Mouse (Mus musculus) heart, adult 10 weeks (tissue): ENCODE results near the gene Zfp326. TPM values are rescaled to one million over a fixed set of nuclear protein-coding genes. Genes with fewer than 3 reads are reported as not detected.

Source experiments
- polyA plus RNA-seq: library from polyadenylated mRNA; stranded (reverse); fragments of 350-450 nt; fragmentation: Illumina TruSeq; extraction: RNeasy Lipid Tissue Mini Kit (QIAGEN cat#74804); gene quantifications from one replicate; pipeline ENCODE4 v1.2.3, GENCODE M21; 2014; ENCODE audit warnings: low read depth, low replicate concordance

The Zfp326 gene
- polyA plus RNA-seq = 17.7 TPM

DNA sequence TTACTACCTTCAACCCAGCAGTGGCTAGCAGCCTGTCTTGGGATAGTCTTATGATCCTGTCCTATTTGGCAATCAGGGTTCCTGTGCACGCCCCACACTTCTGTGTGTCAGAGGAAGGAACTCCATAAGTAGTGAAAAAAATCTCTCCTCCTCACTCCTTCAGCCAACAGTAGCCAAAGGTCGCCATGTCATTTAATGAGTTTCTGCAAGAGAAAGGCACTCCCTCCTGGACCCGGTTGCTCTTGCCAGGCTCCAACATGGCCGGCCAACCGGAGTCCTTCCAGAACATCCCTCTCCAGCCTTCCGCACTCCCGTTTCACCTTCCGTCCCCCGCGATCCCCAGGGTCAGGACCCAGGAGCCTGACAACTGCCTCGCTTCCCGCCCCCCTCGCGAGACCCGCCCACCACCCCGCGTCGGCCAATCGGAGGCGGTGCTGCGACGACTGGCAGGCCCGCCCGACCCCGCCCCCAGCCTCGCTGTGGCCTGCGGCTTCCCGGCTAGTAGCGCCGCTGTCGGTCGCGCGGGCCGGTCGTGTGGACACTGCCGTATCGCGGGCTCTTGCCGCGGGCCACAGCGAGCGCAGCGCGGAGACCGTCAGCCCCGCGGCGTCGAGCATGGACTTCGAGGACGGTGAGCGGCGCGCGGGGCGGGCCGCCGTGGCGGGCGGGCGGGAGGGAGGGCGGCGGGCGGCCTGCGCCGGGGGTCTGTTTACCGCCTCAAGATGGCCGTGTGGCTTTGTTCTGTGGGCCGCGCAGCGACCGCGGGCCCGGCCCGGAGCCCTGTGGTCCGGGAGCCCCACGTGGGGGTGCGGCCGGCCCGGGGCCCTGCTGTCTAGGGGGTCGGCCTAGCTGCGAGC is at the start of gene Zfp326:
TSS of gene Zfp326 (plus strand) at position 498 of the 857 bp plus-strand sequence.

Other genes with a start within 250 kb of the Zfp326 start
- 6.7 TPM for gene Lrrc8d, start 176.6 kb upstream of the Zfp326 start, polyA plus RNA-seq